Mouse (Mus musculus): ENCODE measurements around the gene Vmn1r175. TPM values are rescaled to one million over a fixed set of nuclear protein-coding genes. Genes with fewer than 3 reads are reported as not detected.
"Not testable (repeated sequence)": the region's sequence is repeated elsewhere in the genome, so short reads cannot be mapped to it uniquely, and the experiment has no call there.

Gene Vmn1r175
- not detected in 2 replicates for polyA plus RNA-seq (2014; fragmentation: Nextera tagmentation; extraction: Ambion mirVana)

GRCm38 (mm10) chr7:23810543-23810942 is at the start of gene Vmn1r175:
Gene Vmn1r175, minus strand, starts transcription at chr7:23810643.
- not testable (repeated sequence) for H3K4me1 ChIP-seq (ENCODE audit: control insufficient read depth, insufficient read depth, low read length); H3K27me3 ChIP-seq (replicated peaks; ENCODE audit: control insufficient read depth, insufficient read depth, low read length); H3K9ac ChIP-seq (ENCODE audit: low read length)

GRCm38 (mm10) chr7:23837272-23837671 is 26.8 kb upstream of the Vmn1r175 start, which contains the start of gene Vmn1r176:
Gene Vmn1r176, minus strand, starts transcription at chr7:23837372.
- H3K27me3 ChIP-seq (replicated peaks; ENCODE audit: control insufficient read depth, insufficient read depth, low read length); H3K9ac ChIP-seq (ENCODE audit: low read length); DNase-seq (ENCODE audit: low spot score); H3K27ac ChIP-seq (ENCODE audit: low read depth, low read length); H3K4me2 ChIP-seq (ENCODE audit: low read length); H3K9me3 ChIP-seq (replicated peaks; ENCODE audit: control insufficient read depth, low read length); H3K4me1 ChIP-seq (ENCODE audit: control insufficient read depth, insufficient read depth, low read length); ATAC-seq; H3K36me3 ChIP-seq (ENCODE audit: control insufficient read depth, insufficient read depth, low read length); H3K4me3 ChIP-seq (ENCODE audit: low read depth, low read length): not testable (repeated sequence)
- WGBS = no CpG with 5 or more reads among the region's 1 CpGs

More at GRCm38 (mm10) chr7:23810543-23810942, at the start of gene Vmn1r175:
- ATAC-seq; H3K27ac ChIP-seq (ENCODE audit: low read depth, low read length); H3K9me3 ChIP-seq (replicated peaks; ENCODE audit: control insufficient read depth, low read length); H3K4me2 ChIP-seq (ENCODE audit: low read length); H3K36me3 ChIP-seq (ENCODE audit: control insufficient read depth, insufficient read depth, low read length); DNase-seq (ENCODE audit: low spot score); H3K4me3 ChIP-seq (ENCODE audit: low read depth, low read length): not testable (repeated sequence)

GRCm38 (mm10) chr7:23784526-23784925 is 25.9 kb downstream of the Vmn1r175 start:
- H3K27me3 ChIP-seq (replicated peaks; ENCODE audit: control insufficient read depth, insufficient read depth, low read length) = no peaks in the 10 kb centered on the region
- ATAC-seq (no peak), DNase-seq (ENCODE audit: low spot score) (no peak)
- no peak overlapping the region for H3K9ac ChIP-seq (ENCODE audit: low read length)
- H3K4me3 ChIP-seq (ENCODE audit: low read depth, low read length) = no peak overlapping the region
- H3K9me3 ChIP-seq (replicated peaks; ENCODE audit: control insufficient read depth, low read length) = peaks cover 14% of the 10 kb centered on the region
- no peak overlapping the region for H3K4me2 ChIP-seq (ENCODE audit: low read length)
- 84% methylated on average over 6 of the region's 6 CpGs for WGBS
- H3K27ac ChIP-seq (ENCODE audit: low read depth, low read length) = no peak overlapping the region
- no peaks in the 10 kb centered on the region for H3K4me1 ChIP-seq (ENCODE audit: control insufficient read depth, insufficient read depth, low read length)
- no peaks in the 10 kb centered on the region for H3K36me3 ChIP-seq (ENCODE audit: control insufficient read depth, insufficient read depth, low read length)

Other genes starting within 250 kb of the Vmn1r175 start
- gene Vmn1r169, start 235.1 kb downstream of the Vmn1r175 start, polyA plus RNA-seq (2014; fragmentation: Nextera tagmentation; extraction: Ambion mirVana) = not detected in 2 replicates
- not detected in 2 replicates for gene Vmn1r170, start 204.5 kb downstream of the Vmn1r175 start, polyA plus RNA-seq (2014; fragmentation: Nextera tagmentation; extraction: Ambion mirVana)
- not detected in 2 replicates for gene Vmn1r171, start 179.9 kb downstream of the Vmn1r175 start, polyA plus RNA-seq (2014; fragmentation: Nextera tagmentation; extraction: Ambion mirVana)
- gene Vmn1r172, start 152.3 kb downstream of the Vmn1r175 start, polyA plus RNA-seq (2014; fragmentation: Nextera tagmentation; extraction: Ambion mirVana) = not detected in 2 replicates
- not detected in 2 replicates for gene Vmn1r173, start 109.9 kb downstream of the Vmn1r175 start, polyA plus RNA-seq (2014; fragmentation: Nextera tagmentation; extraction: Ambion mirVana)
- not detected in 2 replicates for gene Vmn1r174, start 58.4 kb downstream of the Vmn1r175 start, polyA plus RNA-seq (2014; fragmentation: Nextera tagmentation; extraction: Ambion mirVana)
- gene Vmn1r176, start 26.7 kb upstream of the Vmn1r175 start, polyA plus RNA-seq (2014; fragmentation: Nextera tagmentation; extraction: Ambion mirVana) = not detected in 2 replicates
- not detected in 2 replicates for gene Vmn1r177, start 55.8 kb upstream of the Vmn1r175 start, polyA plus RNA-seq (2014; fragmentation: Nextera tagmentation; extraction: Ambion mirVana)
- not detected in 2 replicates for gene Vmn1r178, start 81.4 kb upstream of the Vmn1r175 start, polyA plus RNA-seq (2014; fragmentation: Nextera tagmentation; extraction: Ambion mirVana)
- not detected in 2 replicates for gene Vmn1r179, start 116.3 kb upstream of the Vmn1r175 start, polyA plus RNA-seq (2014; fragmentation: Nextera tagmentation; extraction: Ambion mirVana)
- gene Vmn1r180, start 140.0 kb upstream of the Vmn1r175 start, polyA plus RNA-seq (2014; fragmentation: Nextera tagmentation; extraction: Ambion mirVana) = not detected in 2 replicates
- not detected in 2 replicates for gene Vmn1r181, start 164.0 kb upstream of the Vmn1r175 start, polyA plus RNA-seq (2014; fragmentation: Nextera tagmentation; extraction: Ambion mirVana)
- not detected in 2 replicates for gene V1rd19, start 191.0 kb upstream of the Vmn1r175 start, polyA plus RNA-seq (2014; fragmentation: Nextera tagmentation; extraction: Ambion mirVana)
- gene Vmn1r183, start 242.6 kb upstream of the Vmn1r175 start, polyA plus RNA-seq (2014; fragmentation: Nextera tagmentation; extraction: Ambion mirVana) = not detected in 2 replicates